Mouse (Mus musculus): ENCODE measurements around the gene Pygo2. TPM values are rescaled to one million over a fixed set of nuclear protein-coding genes. Genes with fewer than 3 reads are reported as not detected.

Gene Pygo2
- polyA plus RNA-seq, 1 experiment from 2014 or later: 51.3 TPM

- Histone ChIP-seq H3K9me3 (replicated peaks) (no peaks in the 10 kb centered on the region), H3K4me1 (peaks cover 11% of the 10 kb centered on the region), H3K9ac (peak within 1 kb of the TSS; percentile 21; the same call in 1 of the 2 replicates), H3K4me2 (replicated peaks) (peak within 1 kb of the TSS; percentile 60), H3K4me3 (replicated peaks) (peak within 1 kb of the TSS; percentile 54), H3K36me3 (peaks cover 51% of the 10 kb centered on the region), H3K27me3 (no peaks in the 10 kb centered on the region), H3K27ac (replicated peaks) (0 out of 2 replicates have a peak within 1 kb of the TSS, but pooled peaks have one; percentile 29)
- WGBS: 6% methylated on average over 28 of the region's 28 CpGs
- peak; percentile 99 for ATAC-seq (ENCODE audit: insufficient number of reproducible peaks, low FRiP score, low TSS enrichment, low read depth)
These were observed 18.3 kb upstream of the Pygo2 start, which contains the start of gene Flad1 for GRCm38 (mm10) chr3:89411490-89412393. TSS of gene Flad1 (minus strand) at chr3:89411870.

GRCm38 (mm10) chr3:89416158-89416557 lies 13.9 kb upstream of the Pygo2 start:
- H3K4me2 ChIP-seq (replicated peaks): no peak overlapping the region

GRCm38 (mm10) chr3:89417131-89417530 lies 12.9 kb upstream of the Pygo2 start:
- WGBS: 17% methylated on average over 2 of the region's 2 CpGs

More at GRCm38 (mm10) chr3:89416158-89416557, 13.9 kb upstream of the Pygo2 start:
- WGBS: 96% methylated on average over 8 of the region's 8 CpGs
- Histone ChIP-seq H3K36me3 (peaks cover 31% of the 10 kb centered on the region), H3K4me1 (peaks cover 32% of the 10 kb centered on the region), H3K27me3 (no peaks in the 10 kb centered on the region), H3K4me3 (replicated peaks) (no peak overlapping the region), H3K9ac (no peak overlapping the region), H3K9me3 (replicated peaks) (no peaks in the 10 kb centered on the region), H3K27ac (replicated peaks) (no peak overlapping the region)
- ATAC-seq (ENCODE audit: insufficient number of reproducible peaks, low FRiP score, low TSS enrichment, low read depth): no peak

GRCm38 (mm10) chr3:89417840-89418169 lies 12.2 kb upstream of the Pygo2 start:
- Histone ChIP-seq H3K36me3 (peaks cover 31% of the 10 kb centered on the region), H3K4me1 (peaks cover 47% of the 10 kb centered on the region), H3K27me3 (no peaks in the 10 kb centered on the region), H3K9ac (peak overlapping the region; percentile 22), H3K27ac (replicated peaks) (peak overlapping the region; percentile 98), H3K9me3 (replicated peaks) (no peaks in the 10 kb centered on the region), H3K4me2 (replicated peaks) (peak overlapping the region; percentile 80), H3K4me3 (replicated peaks) (peak overlapping the region; percentile 58)
- WGBS: under 1% methylated on average over 20 of the region's 20 CpGs
- peak; percentile 32 for ATAC-seq (ENCODE audit: insufficient number of reproducible peaks, low FRiP score, low TSS enrichment, low read depth)

More at GRCm38 (mm10) chr3:89417131-89417530, 12.9 kb upstream of the Pygo2 start:
- peaks cover 31% of the 10 kb centered on the region for H3K36me3 ChIP-seq
- no peaks in the 10 kb centered on the region for H3K9me3 ChIP-seq (replicated peaks)
- H3K4me1 ChIP-seq: peaks cover 41% of the 10 kb centered on the region
- peak overlapping the region; percentile 98 for H3K27ac ChIP-seq (replicated peaks)
- H3K27me3 ChIP-seq: no peaks in the 10 kb centered on the region
- no peak for ATAC-seq (ENCODE audit: insufficient number of reproducible peaks, low FRiP score, low TSS enrichment, low read depth)
- peak overlapping the region; percentile 80 for H3K4me2 ChIP-seq (replicated peaks)
- H3K9ac ChIP-seq: peak overlapping the region; percentile 22
- peak overlapping the region; percentile 58 for H3K4me3 ChIP-seq (replicated peaks)

- Histone ChIP-seq H3K4me3 (replicated peaks) (peak within 1 kb of the TSS; percentile 58), H3K27ac (replicated peaks) (peak within 1 kb of the TSS; percentile 98), H3K4me1 (peaks cover 52% of the 10 kb centered on the region), H3K9me3 (replicated peaks) (no peaks in the 10 kb centered on the region), H3K4me2 (replicated peaks) (peak within 1 kb of the TSS; percentile 80), H3K36me3 (peaks cover 30% of the 10 kb centered on the region), H3K9ac (peak within 1 kb of the TSS; percentile 33), H3K27me3 (no peaks in the 10 kb centered on the region)
- under 1% methylated on average over 39 of the region's 39 CpGs for WGBS
- ATAC-seq (ENCODE audit: insufficient number of reproducible peaks, low FRiP score, low TSS enrichment, low read depth): peak; percentile 94
These were observed 11.7 kb upstream of the Pygo2 start, which contains the start of the genes Cks1b and Shc1 for GRCm38 (mm10) chr3:89418170-89418860. TSS of gene Cks1b (minus strand) at chr3:89418383. TSS of gene Shc1 (plus strand) at chr3:89418443.

- Histone ChIP-seq H3K4me1 (peaks cover 56% of the 10 kb centered on the region), H3K4me3 (replicated peaks) (peak overlapping the region; percentile 58), H3K9me3 (replicated peaks) (no peaks in the 10 kb centered on the region), H3K9ac (peak overlapping the region; percentile 33), H3K27me3 (no peaks in the 10 kb centered on the region), H3K27ac (replicated peaks) (peak overlapping the region; percentile 98), H3K4me2 (replicated peaks) (peak overlapping the region; percentile 80), H3K36me3 (peaks cover 30% of the 10 kb centered on the region)
- under 1% methylated on average over 16 of the region's 16 CpGs for WGBS
- ATAC-seq (ENCODE audit: insufficient number of reproducible peaks, low FRiP score, low TSS enrichment, low read depth): no peak
These were observed 11.2 kb upstream of the Pygo2 start for GRCm38 (mm10) chr3:89418861-89419250.

- peaks cover 30% of the 10 kb centered on the region for H3K36me3 ChIP-seq
- H3K4me3 ChIP-seq (replicated peaks): peak overlapping the region; percentile 58
- peaks cover 56% of the 10 kb centered on the region for H3K4me1 ChIP-seq
- H3K9me3 ChIP-seq (replicated peaks): no peaks in the 10 kb centered on the region
- WGBS: 1% methylated on average over 9 of the region's 9 CpGs
- H3K9ac ChIP-seq: peak overlapping the region; percentile 33
- peak overlapping the region; percentile 80 for H3K4me2 ChIP-seq (replicated peaks)
- H3K27ac ChIP-seq (replicated peaks): peak overlapping the region; percentile 98
- ATAC-seq (ENCODE audit: insufficient number of reproducible peaks, low FRiP score, low TSS enrichment, low read depth): no peak
- H3K27me3 ChIP-seq: no peaks in the 10 kb centered on the region
These were observed 10.4 kb upstream of the Pygo2 start for GRCm38 (mm10) chr3:89419571-89419970.

GRCm38 (mm10) chr3:89419981-89420380 lies 10.0 kb upstream of the Pygo2 start:
- 18% methylated on average over 3 of the region's 3 CpGs for WGBS
- H3K9me3 ChIP-seq (replicated peaks): no peaks in the 10 kb centered on the region

GRCm38 (mm10) chr3:89420421-89420820 lies 9.6 kb upstream of the Pygo2 start:
- Histone ChIP-seq H3K4me3 (replicated peaks) (peak overlapping the region; percentile 53), H3K9ac (no peak overlapping the region), H3K27me3 (no peaks in the 10 kb centered on the region), H3K9me3 (replicated peaks) (no peaks in the 10 kb centered on the region), H3K4me1 (peaks cover 56% of the 10 kb centered on the region), H3K36me3 (peaks cover 30% of the 10 kb centered on the region), H3K27ac (replicated peaks) (peak overlapping the region; percentile 98), H3K4me2 (replicated peaks) (peak overlapping the region; percentile 80)
- 42% methylated on average over 2 of the region's 2 CpGs for WGBS
- no peak for ATAC-seq (ENCODE audit: insufficient number of reproducible peaks, low FRiP score, low TSS enrichment, low read depth)

More at GRCm38 (mm10) chr3:89419981-89420380, 10.0 kb upstream of the Pygo2 start:
- Histone ChIP-seq H3K4me1 (peaks cover 56% of the 10 kb centered on the region), H3K27me3 (no peaks in the 10 kb centered on the region), H3K4me2 (replicated peaks) (peak overlapping the region; percentile 80), H3K4me3 (replicated peaks) (peak overlapping the region; percentile 58), H3K27ac (replicated peaks) (peak overlapping the region; percentile 98), H3K36me3 (peaks cover 30% of the 10 kb centered on the region), H3K9ac (peak overlapping the region; percentile 33; the same call in 1 of the 2 replicates)
- no peak for ATAC-seq (ENCODE audit: insufficient number of reproducible peaks, low FRiP score, low TSS enrichment, low read depth)

GRCm38 (mm10) chr3:89421002-89421774 lies 8.8 kb upstream of the Pygo2 start:
- Histone ChIP-seq H3K4me2 (replicated peaks) (peak overlapping the region; percentile 80), H3K9me3 (replicated peaks) (no peaks in the 10 kb centered on the region), H3K27me3 (no peaks in the 10 kb centered on the region), H3K36me3 (peaks cover 30% of the 10 kb centered on the region), H3K9ac (peak overlapping the region; percentile 58), H3K27ac (replicated peaks) (peak overlapping the region; percentile 98), H3K4me1 (peaks cover 56% of the 10 kb centered on the region), H3K4me3 (replicated peaks) (peak overlapping the region; percentile 53)
- peak; percentile 84 for ATAC-seq (ENCODE audit: insufficient number of reproducible peaks, low FRiP score, low TSS enrichment, low read depth)
- 4% methylated on average over 11 of the region's 11 CpGs for WGBS
